Mouse (Mus musculus): ENCODE data around the gene Sf3a1. TPM values are rescaled to one million over a fixed set of nuclear protein-coding genes. Genes with fewer than 3 reads are reported as not detected.
"Not testable (repeated sequence)": the region's sequence is repeated elsewhere in the genome, so short reads cannot be mapped to it uniquely, and the experiment has no call there.

The Sf3a1 gene
- polyA plus RNA-seq (2016; fragmentation: Nextera tagmentation; extraction: Ambion mirVana) = 43.1 and 46.5 TPM in 2 replicates

GRCm38 (mm10) chr11:4159808-4160708 is at the start of gene Sf3a1, which contains the start of gene Ccdc157:
Gene Sf3a1 (plus strand): TSS chr11:4160350.
Gene Ccdc157 (minus strand): TSS chr11:4160293.
- H3K9ac ChIP-seq = peak within 1 kb of the TSS; percentile 90
- H3K4me2 ChIP-seq = peak within 1 kb of the TSS; percentile 99
- no peaks in the 10 kb centered on the region for H3K27me3 ChIP-seq (replicated peaks)
- peak within 1 kb of the TSS; percentile 84 for H3K4me3 ChIP-seq
- H3K9me3 ChIP-seq (replicated peaks) = no peaks in the 10 kb centered on the region
- H3K4me1 ChIP-seq (replicated peaks) = peaks cover 37% of the 10 kb centered on the region
- peaks cover 38% of the 10 kb centered on the region for H3K36me3 ChIP-seq
- 2% methylated on average over 54 of the region's 54 CpGs for WGBS
- H3K27ac ChIP-seq (ENCODE audit: poor library complexity, severe bottlenecking) = peak within 1 kb of the TSS; percentile 92
- peak; percentile 96 for ATAC-seq (ENCODE audit: insufficient number of reproducible peaks, low FRiP score)

GRCm38 (mm10) chr11:4112033-4112432 is 48.1 kb upstream of the Sf3a1 start:
- H3K9ac ChIP-seq = no peak overlapping the region

GRCm38 (mm10) chr11:4112861-4113260 is 47.3 kb upstream of the Sf3a1 start:
- Histone ChIP-seq H3K4me3 (no peak overlapping the region), H3K36me3 (no peaks in the 10 kb centered on the region), H3K27ac (ENCODE audit: poor library complexity, severe bottlenecking) (no peak overlapping the region), H3K4me1 (replicated peaks) (peaks cover 13% of the 10 kb centered on the region), H3K9me3 (replicated peaks) (no peaks in the 10 kb centered on the region), H3K27me3 (replicated peaks) (peaks cover 20% of the 10 kb centered on the region), H3K9ac (no peak overlapping the region), H3K4me2 (no peak overlapping the region)
- no peak for ATAC-seq (ENCODE audit: insufficient number of reproducible peaks, low FRiP score)
- 78% methylated on average over 6 of the region's 6 CpGs for WGBS

More at GRCm38 (mm10) chr11:4112033-4112432, 48.1 kb upstream of the Sf3a1 start:
- no peak for ATAC-seq (ENCODE audit: insufficient number of reproducible peaks, low FRiP score)
- Histone ChIP-seq H3K4me2 (no peak overlapping the region), H3K27me3 (replicated peaks) (peaks cover 11% of the 10 kb centered on the region), H3K27ac (ENCODE audit: poor library complexity, severe bottlenecking) (no peak overlapping the region), H3K4me3 (no peak overlapping the region), H3K4me1 (replicated peaks) (peaks cover 5% of the 10 kb centered on the region), H3K9me3 (replicated peaks) (no peaks in the 10 kb centered on the region), H3K36me3 (no peaks in the 10 kb centered on the region)
- 81% methylated on average over 4 of the region's 4 CpGs for WGBS

GRCm38 (mm10) chr11:4113496-4113895 is 46.7 kb upstream of the Sf3a1 start:
- Histone ChIP-seq H3K9ac (no peak overlapping the region), H3K27me3 (replicated peaks) (peaks cover 20% of the 10 kb centered on the region), H3K4me2 (no peak overlapping the region), H3K36me3 (no peaks in the 10 kb centered on the region), H3K4me1 (replicated peaks) (peaks cover 19% of the 10 kb centered on the region), H3K9me3 (replicated peaks) (no peaks in the 10 kb centered on the region), H3K27ac (ENCODE audit: poor library complexity, severe bottlenecking) (no peak overlapping the region), H3K4me3 (no peak overlapping the region)
- 67% methylated on average over 4 of the region's 4 CpGs for WGBS
- ATAC-seq (ENCODE audit: insufficient number of reproducible peaks, low FRiP score) = no peak

- H3K4me3 ChIP-seq = no peak overlapping the region
- no peaks in the 10 kb centered on the region for H3K9me3 ChIP-seq (replicated peaks)
- H3K4me1 ChIP-seq (replicated peaks) = peaks cover 24% of the 10 kb centered on the region
- no peak overlapping the region for H3K4me2 ChIP-seq
- H3K36me3 ChIP-seq = no peaks in the 10 kb centered on the region
- H3K9ac ChIP-seq = no peak overlapping the region
- H3K27ac ChIP-seq (ENCODE audit: poor library complexity, severe bottlenecking) = no peak overlapping the region
- WGBS = 69% methylated on average over 6 of the region's 6 CpGs
- peaks cover 21% of the 10 kb centered on the region for H3K27me3 ChIP-seq (replicated peaks)
- ATAC-seq (ENCODE audit: insufficient number of reproducible peaks, low FRiP score) = no peak
Measured at GRCm38 (mm10) chr11:4113970-4114369, 46.2 kb upstream of the Sf3a1 start.

GRCm38 (mm10) chr11:4114541-4114940 is 45.6 kb upstream of the Sf3a1 start:
- Histone ChIP-seq H3K27me3 (replicated peaks) (peaks cover 27% of the 10 kb centered on the region), H3K4me1 (replicated peaks) (peaks cover 29% of the 10 kb centered on the region)
- not testable (repeated sequence) for H3K4me3 ChIP-seq; H3K27ac ChIP-seq (ENCODE audit: poor library complexity, severe bottlenecking); H3K9me3 ChIP-seq (replicated peaks); H3K36me3 ChIP-seq; H3K9ac ChIP-seq; ATAC-seq (ENCODE audit: insufficient number of reproducible peaks, low FRiP score); H3K4me2 ChIP-seq
- WGBS = 75% methylated on average over 6 of the region's 6 CpGs

- Histone ChIP-seq H3K4me2 (no peak overlapping the region), H3K4me1 (replicated peaks) (peaks cover 37% of the 10 kb centered on the region), H3K4me3 (no peak overlapping the region), H3K36me3 (no peaks in the 10 kb centered on the region), H3K9ac (no peak overlapping the region), H3K9me3 (replicated peaks) (no peaks in the 10 kb centered on the region), H3K27me3 (replicated peaks) (peaks cover 28% of the 10 kb centered on the region), H3K27ac (ENCODE audit: poor library complexity, severe bottlenecking) (no peak overlapping the region)
- WGBS = 87% methylated on average over 4 of the region's 4 CpGs
- no peak for ATAC-seq (ENCODE audit: insufficient number of reproducible peaks, low FRiP score)
Measured at GRCm38 (mm10) chr11:4115407-4115806, 44.7 kb upstream of the Sf3a1 start.

- ATAC-seq (ENCODE audit: insufficient number of reproducible peaks, low FRiP score) = no peak
- no peak overlapping the region for H3K4me2 ChIP-seq
Measured at GRCm38 (mm10) chr11:4116458-4117141, 43.5 kb upstream of the Sf3a1 start.

GRCm38 (mm10) chr11:4117372-4118071 is 42.6 kb upstream of the Sf3a1 start:
- no peak for ATAC-seq (ENCODE audit: insufficient number of reproducible peaks, low FRiP score)
- no peaks in the 10 kb centered on the region for H3K36me3 ChIP-seq
- 16% methylated on average over 3 of the region's 3 CpGs for WGBS
- H3K27ac ChIP-seq (ENCODE audit: poor library complexity, severe bottlenecking) = no peak overlapping the region
- no peaks in the 10 kb centered on the region for H3K9me3 ChIP-seq (replicated peaks)
- peaks cover 28% of the 10 kb centered on the region for H3K27me3 ChIP-seq (replicated peaks)
- peak overlapping the region; percentile 56 for H3K4me3 ChIP-seq
- H3K4me1 ChIP-seq (replicated peaks) = peaks cover 37% of the 10 kb centered on the region
- peak overlapping the region; percentile 96 for H3K4me2 ChIP-seq
- peak overlapping the region; percentile 66; the same call in 1 of the 2 replicates for H3K9ac ChIP-seq

More at GRCm38 (mm10) chr11:4116458-4117141, 43.5 kb upstream of the Sf3a1 start:
- Histone ChIP-seq H3K27me3 (replicated peaks) (peaks cover 28% of the 10 kb centered on the region), H3K9ac (no peak overlapping the region), H3K36me3 (no peaks in the 10 kb centered on the region), H3K9me3 (replicated peaks) (no peaks in the 10 kb centered on the region), H3K4me1 (replicated peaks) (peaks cover 37% of the 10 kb centered on the region), H3K4me3 (no peak overlapping the region), H3K27ac (ENCODE audit: poor library complexity, severe bottlenecking) (no peak overlapping the region)
- 57% methylated on average over 11 of the region's 11 CpGs for WGBS

- Histone ChIP-seq H3K27me3 (replicated peaks) (peaks cover 28% of the 10 kb centered on the region), H3K36me3 (no peaks in the 10 kb centered on the region), H3K4me3 (peak overlapping the region; percentile 56), H3K4me2 (peak overlapping the region; percentile 96), H3K9ac (peak overlapping the region; percentile 66), H3K27ac (ENCODE audit: poor library complexity, severe bottlenecking) (no peak overlapping the region), H3K4me1 (replicated peaks) (peaks cover 37% of the 10 kb centered on the region), H3K9me3 (replicated peaks) (no peaks in the 10 kb centered on the region)
- peak; percentile 28 for ATAC-seq (ENCODE audit: insufficient number of reproducible peaks, low FRiP score)
- WGBS = 2% methylated on average over 41 of the region's 41 CpGs
Measured at GRCm38 (mm10) chr11:4118081-4118921, 41.8 kb upstream of the Sf3a1 start.
